In the genomic region with DNA sequence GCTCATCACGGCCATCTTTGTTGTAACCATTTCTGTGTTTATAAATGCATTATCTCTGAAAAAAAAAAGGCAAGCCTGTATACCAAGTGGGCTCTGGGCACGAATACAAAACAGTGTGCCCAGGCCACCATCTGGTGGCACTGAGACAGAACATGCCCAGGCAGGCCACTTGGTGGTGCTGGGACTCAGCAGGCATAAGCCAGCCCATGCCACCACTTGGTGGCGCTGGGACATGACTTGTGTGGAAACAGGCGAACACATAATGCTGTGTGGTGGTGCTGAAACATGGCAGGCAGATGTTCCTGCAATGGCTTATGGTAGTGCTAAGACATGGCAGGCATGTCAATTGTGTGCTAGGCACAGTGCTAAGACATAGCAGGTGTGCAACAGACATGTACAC, we compare ENCODE assay signal across 9 mouse cellular contexts. TPM values are rescaled to one million over a fixed set of nuclear protein-coding genes. Genes with fewer than 3 reads are reported as not detected.
A peak's percentile ranks its signal among the peaks of the same experiment; 100 is the strongest.
DNase-seq lines count a peak whose midpoint lies in the region; ATAC-seq and TF ChIP-seq lines count a peak whose summit lies in the region.
"Had no signal": no experiment of that assay in that cellular context is flagged by ENCODE, and none has a peak within 500 bp of the region (broad histone marks: within the 10 kb centered on the region; RNA-seq: fewer than 3 reads in every experiment).

No protein-coding gene starts in this region.

- no peak overlapping the region for H3K4me3 ChIP-seq in C2C12 (ENCODE audit: insufficient read depth, poor library complexity, severe bottlenecking)
- H3K4me3 ChIP-seq in liver, embryonic 13.5 days (replicated peaks): no peak overlapping the region
- H3K4me3 ChIP-seq: stomach, embryonic 15.5 days had no signal

- no peak overlapping the region for H3K27ac ChIP-seq in liver, embryonic 13.5 days
- H3K27ac ChIP-seq: stomach, embryonic 15.5 days had no signal

- no peak overlapping the region for H3ac ChIP-seq in C2C12 (ENCODE audit: control insufficient read depth, insufficient read length, low read depth)

- no peaks in the 10 kb centered on the region for H3K4me1 ChIP-seq in liver, embryonic 13.5 days (replicated peaks)
- H3K4me1 ChIP-seq: stomach, embryonic 15.5 days had no signal

- H3K79me3 ChIP-seq in C2C12 (ENCODE audit: low read depth): no peaks in the 10 kb centered on the region

- H3K36me3 ChIP-seq in C2C12 (ENCODE audit: control insufficient read depth, insufficient read depth): no peaks in the 10 kb centered on the region
- no peaks in the 10 kb centered on the region for H3K36me3 ChIP-seq in liver, embryonic 13.5 days
- H3K36me3 ChIP-seq: stomach, embryonic 15.5 days had no signal

- no peaks in the 10 kb centered on the region for H3K27me3 ChIP-seq in C2C12 (ENCODE audit: control insufficient read depth, insufficient read depth, insufficient read length)
- H3K27me3 ChIP-seq in liver, embryonic 13.5 days: no peaks in the 10 kb centered on the region
- H3K27me3 ChIP-seq: stomach, embryonic 15.5 days had no signal

- TF ChIP-seq CTCF in C2C12 (IDR thresholded peaks at IDR 0.05; ENCODE audit: control insufficient read depth, insufficient read depth, insufficient read length): peak; percentile 18

- ATAC-seq in erythroid progenitor cell, adult 5-6 weeks (replicated peaks; ENCODE audit: low FRiP score, poor library complexity, severe bottlenecking): 0 out of 2 replicates have a peak, but pooled peaks have one; percentile 27
- 0 out of 2 replicates have a peak, but pooled peaks have one; percentile 10 for ATAC-seq in liver, embryonic 13.5 days (ENCODE audit: low read depth)

- H3K9me3 ChIP-seq in liver, embryonic 13.5 days (replicated peaks): no peaks in the 10 kb centered on the region
- H3K9me3 ChIP-seq: stomach, embryonic 15.5 days had no signal

- DNase-seq in embryo, embryonic 10 days (ENCODE audit: low spot score): peak; percentile 11
- DNase-seq in embryo, embryonic 10.5 days (ENCODE audit: low spot score): no peak
- no peak for DNase-seq in liver, embryonic 13.5 days
- DNase-seq in testis, postnatal 10 days (ENCODE audit: low spot score): peak; percentile 45
- DNase-seq in urinary bladder, postnatal 4 days (ENCODE audit: low spot score in 2 of 2): no peak
- DNase-seq in gastrocnemius, postnatal 25 days: no peak

- H3K9ac ChIP-seq in liver, embryonic 13.5 days: no peak overlapping the region
- H3K9ac ChIP-seq: stomach, embryonic 15.5 days had no signal

- H3K4me2 ChIP-seq in liver, embryonic 13.5 days: no peak overlapping the region
- H3K4me2 ChIP-seq: stomach, embryonic 15.5 days had no signal

- 51% methylated on average over 4 of the region's 4 CpGs for WGBS in liver, embryonic 13.5 days (ENCODE audit: insufficient replicate concordance)

- H3K79me2 ChIP-seq in C2C12 (ENCODE audit: control insufficient read depth, insufficient read depth): no peaks in the 10 kb centered on the region

TF ChIP-seq in C2C12, 6 proteins besides CTCF, POLR2A, EP300 and RAD21:
- no peak for TF ChIP-seq MYOD1 (IDR thresholded peaks at IDR 0.05; ENCODE audit: control insufficient read depth, insufficient read length, low read depth)
- TF ChIP-seq FOSL1 (IDR thresholded peaks at IDR 0.05; ENCODE audit: insufficient read depth, low read length, poor library complexity, severe bottlenecking): no peak
- TF ChIP-seq MAX (IDR thresholded peaks at IDR 0.05): no peak
- no peak for TF ChIP-seq USF1 (IDR thresholded peaks at IDR 0.05; ENCODE audit: low read depth)
- no peak for TF ChIP-seq CEBPB (IDR thresholded peaks at IDR 0.05; ENCODE audit: low read depth)

RNA-seq across cellular contexts. Expression of gene Kdm4c, which starts 11.3 kb away (rescaled TPM):
- polyA plus RNA-seq in C2C12 (2012; fragmentation: generic; extraction: Trizol): 2.7 TPM
- 12.3 and 18.9 TPM in 2 replicates for total RNA-seq in erythroid progenitor cell, adult 5-6 weeks (2015; ENCODE audit: low replicate concordance)
- 18.5 and 20.1 TPM in 2 replicates for total RNA-seq in erythroid progenitor cell, adult 5-6 weeks (2017; ENCODE audit: low replicate concordance)
- polyA plus RNA-seq in liver, embryonic 13.5 days (2015; fragmentation: Nextera tagmentation; extraction: Ambion mirVana): 4.3 and 5.3 TPM in 2 replicates
- total RNA-seq in gastrocnemius, postnatal 25 days (2021): 1 to 10 TPM; 6.5 to 9.0 TPM

Comparison
In these comparisons a context has a peak if more than half of its experiments do, and no peak if none do; other contexts are left out.
1. DNase-seq: peak in embryo, embryonic 10 days (single experiment) and testis, postnatal 10 days (single experiment); none in embryo, embryonic 10.5 days (single experiment), liver, embryonic 13.5 days (single experiment), urinary bladder, postnatal 4 days (0 of 2) and gastrocnemius, postnatal 25 days (single experiment).